Mouse (Mus musculus) heart, adult 9 months (tissue): ENCODE results near the gene Suclg2.

Experiments
- DNase-seq, 2 experiments: peaks; one replicate each; pipeline ENCODE4 v3.0.0; 2022; ENCODE audit warnings: low spot score in 2 of 2

The Suclg2 gene

DNA sequence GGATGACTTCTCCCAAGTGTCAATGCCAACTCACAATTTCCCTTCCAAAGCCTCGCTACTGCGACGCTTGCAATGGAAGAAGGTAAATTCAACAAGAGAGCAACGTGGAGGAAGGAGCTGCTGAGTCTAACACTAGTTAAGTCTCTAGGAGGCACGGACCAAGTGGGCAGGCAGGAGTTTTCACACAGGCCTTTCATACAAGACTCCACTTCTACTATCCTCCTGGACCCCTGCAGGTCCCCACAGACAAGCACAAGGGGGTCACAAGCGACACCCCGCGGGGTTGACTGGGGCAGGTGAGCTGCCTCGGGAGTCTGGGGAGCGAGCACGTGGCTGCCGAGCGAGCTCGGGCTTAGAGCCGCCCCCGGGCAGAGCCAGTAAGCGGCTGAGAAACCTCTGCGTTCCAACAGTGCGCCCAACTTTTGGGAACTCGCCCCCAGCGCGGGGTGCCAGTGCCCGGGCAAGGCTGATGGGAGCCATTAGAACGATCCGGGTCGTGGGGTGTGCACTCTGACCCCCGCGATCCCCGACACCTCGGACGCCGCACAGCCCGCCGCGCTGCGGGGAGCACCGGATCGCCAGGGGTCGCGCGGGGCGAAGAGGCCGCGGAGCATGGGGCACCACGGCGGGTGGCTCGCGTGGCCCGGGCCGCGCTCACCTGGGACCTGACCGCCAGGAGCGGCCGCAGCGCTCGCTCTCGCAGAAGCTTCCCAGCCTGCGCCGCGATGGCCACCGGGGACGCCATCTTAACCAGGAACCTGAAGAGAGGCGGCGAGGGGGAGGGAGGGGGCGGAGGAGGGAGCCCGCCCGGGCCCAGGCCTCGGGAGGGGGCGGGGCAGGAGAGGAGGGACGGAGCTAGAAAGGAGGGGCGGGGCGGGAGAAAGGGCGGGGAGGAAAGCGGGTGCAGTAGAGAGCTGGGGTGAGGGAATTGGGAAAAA is at the start of gene Suclg2:
TSS of gene Suclg2 (minus strand) at position 770 of the 938 bp plus-strand sequence.
- peak; percentile 63 to 67 for DNase-seq

DNA sequence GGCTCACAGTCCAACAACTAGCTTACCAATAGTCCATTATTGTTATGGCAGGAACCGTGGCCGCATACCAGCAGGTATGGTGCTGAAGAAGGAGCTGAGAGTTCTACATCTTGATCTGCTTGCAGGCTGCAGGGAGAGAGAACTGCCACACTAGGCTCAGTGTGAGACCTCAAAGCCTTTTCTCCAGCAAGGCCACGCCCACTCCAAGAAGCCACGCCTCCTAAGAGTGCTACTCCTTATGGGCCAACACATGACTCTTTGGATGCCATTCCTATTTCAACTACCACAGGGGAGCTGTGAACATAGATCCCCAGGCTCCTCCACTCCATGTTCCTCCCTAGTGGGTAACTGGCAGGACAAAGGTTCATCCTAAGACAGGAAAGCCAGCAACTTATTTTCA is 48.0 kb upstream of the Suclg2 start:
- DNase-seq, result no peak

DNA sequence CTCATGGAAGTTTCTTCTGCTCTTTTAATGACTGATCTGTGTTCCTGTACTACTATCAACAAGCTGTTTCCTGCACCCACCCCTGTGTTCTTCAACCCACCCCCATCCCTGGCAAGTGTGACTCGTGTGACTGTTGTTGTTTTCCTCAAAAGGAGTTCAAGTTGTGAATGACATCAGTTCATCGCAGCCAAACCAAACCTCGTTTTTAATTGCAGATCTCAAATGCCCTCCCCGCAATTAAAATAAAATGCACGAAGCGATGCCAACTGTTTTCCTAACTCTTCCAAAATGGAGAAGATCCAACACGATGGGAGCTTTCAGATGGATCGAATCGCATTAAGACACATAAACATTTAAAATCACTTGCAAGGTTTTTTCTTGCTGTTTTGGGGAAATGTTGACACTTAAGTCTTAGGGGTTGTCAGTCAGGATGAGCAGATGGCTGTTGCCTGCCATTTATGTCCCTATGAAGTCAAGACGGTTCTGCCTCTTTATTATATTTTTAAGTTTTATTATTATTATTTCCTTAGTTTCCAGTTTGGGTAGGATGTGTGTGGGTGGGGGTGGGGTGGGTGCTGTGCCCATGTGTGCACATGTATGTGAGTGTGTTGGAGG is 41.1 kb upstream of the Suclg2 start:
- no peak for DNase-seq

GRCm38 (mm10) chr6:95742378-95742777 is 23.8 kb upstream of the Suclg2 start:
- peak; percentile 19 to 65 for DNase-seq

- DNase-seq, result no peak
Observed at GRCm38 (mm10) chr6:95731570-95732367, 13.2 kb upstream of the Suclg2 start.

GRCm38 (mm10) chr6:95729399-95729798 is 10.8 kb upstream of the Suclg2 start:
- no peak for DNase-seq

DNA sequence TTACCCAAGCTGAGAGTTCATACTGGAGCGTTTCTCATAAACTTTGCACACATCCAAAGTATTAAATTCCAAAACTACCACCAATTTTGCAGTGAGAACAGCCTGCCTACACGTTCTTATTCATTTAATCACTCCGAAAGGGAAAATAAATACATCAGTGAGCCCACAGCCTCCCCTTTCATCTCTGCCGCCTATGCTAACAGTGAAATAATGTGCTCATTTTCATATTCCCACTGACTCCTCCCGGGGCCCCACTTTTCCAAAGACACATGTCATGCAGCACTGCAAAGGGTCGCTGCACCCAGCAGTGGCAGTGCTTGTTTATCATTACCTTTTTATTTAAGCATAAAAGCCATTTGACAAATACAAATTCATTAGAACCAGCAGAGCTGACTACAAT is 6.7 kb upstream of the Suclg2 start:
- DNase-seq, result no peak

DNA sequence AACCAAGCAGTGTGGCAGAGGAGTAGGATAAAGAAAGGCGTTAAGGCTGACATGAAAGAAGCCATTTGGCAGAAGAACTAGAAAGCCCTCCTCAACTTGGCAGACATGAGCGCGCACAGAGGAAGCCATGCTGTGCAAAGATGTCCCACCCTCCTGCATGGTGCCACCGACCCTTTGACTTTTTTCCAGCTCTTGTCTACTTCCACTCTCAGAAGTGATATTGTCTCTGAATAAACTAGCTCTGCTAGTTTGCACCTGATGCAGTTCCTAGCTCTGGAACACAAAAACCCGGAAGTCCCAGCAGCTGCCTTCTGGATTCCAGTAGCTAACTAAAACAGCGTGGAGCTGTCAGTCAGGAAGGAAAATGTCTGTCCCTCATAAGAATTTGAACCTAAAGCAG is 4.8 kb upstream of the Suclg2 start:
- no peak for DNase-seq

- DNase-seq, result no peak
Observed at GRCm38 (mm10) chr6:95719791-95720190, 1.2 kb upstream of the Suclg2 start.

DNA sequence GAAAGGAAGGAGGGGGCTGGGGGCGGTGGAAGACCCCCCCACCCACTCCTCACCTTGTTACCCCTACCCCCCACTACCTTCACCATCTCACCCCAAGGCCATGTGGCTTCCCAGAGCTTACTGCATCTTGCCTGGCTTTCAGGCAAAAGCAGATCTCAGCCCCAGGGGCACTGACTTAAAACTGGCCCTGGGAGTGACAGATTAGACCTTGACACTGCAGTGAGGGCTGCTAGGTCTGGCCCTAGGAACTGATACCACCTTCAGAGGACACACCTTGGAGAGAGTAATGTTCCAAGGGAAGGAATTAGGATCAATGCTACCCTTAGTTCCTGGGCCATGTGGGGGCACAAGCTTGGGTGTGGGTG is 351 bp upstream of the Suclg2 start:
- DNase-seq, result peak in 1 of 2 experiments; percentile 15

DNA sequence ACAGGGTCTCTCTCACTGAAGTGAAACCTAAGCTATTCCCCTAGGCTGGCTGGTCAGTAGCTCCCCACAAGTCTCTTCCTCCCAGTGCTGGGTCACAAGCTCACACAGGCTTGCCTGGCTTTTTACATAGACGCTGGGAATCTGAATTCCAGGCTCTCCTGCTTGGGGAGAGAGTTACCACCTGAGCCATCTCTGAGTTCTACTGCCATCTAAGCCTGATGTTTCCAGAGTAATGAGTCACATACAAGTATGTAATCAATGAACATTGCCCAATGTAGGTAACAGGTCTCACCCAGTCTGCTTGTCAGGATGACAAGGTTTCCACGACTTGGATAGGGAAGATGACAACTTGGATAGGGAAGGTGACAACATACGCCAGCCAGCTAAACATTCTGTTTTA is 1.5 kb downstream of the Suclg2 start:
- DNase-seq, result no peak

GRCm38 (mm10) chr6:95716476-95716875 is 2.1 kb downstream of the Suclg2 start:
- no peak for DNase-seq

- DNase-seq, result peak; percentile 53 to 55
Observed at GRCm38 (mm10) chr6:95713245-95713644, 5.4 kb downstream of the Suclg2 start.

GRCm38 (mm10) chr6:95712081-95712480 is 6.5 kb downstream of the Suclg2 start:
- no peak for DNase-seq

- DNase-seq, result no peak
Observed at GRCm38 (mm10) chr6:95711671-95712070, 6.9 kb downstream of the Suclg2 start.

GRCm38 (mm10) chr6:95710886-95711285 is 7.7 kb downstream of the Suclg2 start:
- no peak for DNase-seq

- no peak for DNase-seq
Observed at GRCm38 (mm10) chr6:95709531-95709930, 9.1 kb downstream of the Suclg2 start.

DNA sequence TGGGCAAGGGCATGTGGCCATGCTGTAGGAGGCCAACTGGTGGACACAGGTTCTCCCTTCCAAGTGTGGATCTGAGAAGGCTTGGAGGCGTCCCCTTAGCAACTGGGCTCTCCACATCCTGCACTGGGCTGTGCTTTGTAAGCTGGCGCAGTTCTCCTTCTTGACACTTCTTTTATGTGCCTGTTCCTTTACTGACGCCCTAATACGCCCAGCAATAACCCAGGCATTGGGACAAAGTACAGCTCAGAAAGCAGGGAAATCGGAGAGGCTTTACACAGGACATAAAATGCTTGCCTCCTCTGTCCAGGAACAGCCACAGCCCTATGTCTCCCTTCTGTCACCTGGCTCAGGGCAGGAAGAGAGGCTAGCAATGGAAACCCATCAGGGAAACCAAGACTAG is 9.5 kb downstream of the Suclg2 start:
- no peak for DNase-seq

DNA sequence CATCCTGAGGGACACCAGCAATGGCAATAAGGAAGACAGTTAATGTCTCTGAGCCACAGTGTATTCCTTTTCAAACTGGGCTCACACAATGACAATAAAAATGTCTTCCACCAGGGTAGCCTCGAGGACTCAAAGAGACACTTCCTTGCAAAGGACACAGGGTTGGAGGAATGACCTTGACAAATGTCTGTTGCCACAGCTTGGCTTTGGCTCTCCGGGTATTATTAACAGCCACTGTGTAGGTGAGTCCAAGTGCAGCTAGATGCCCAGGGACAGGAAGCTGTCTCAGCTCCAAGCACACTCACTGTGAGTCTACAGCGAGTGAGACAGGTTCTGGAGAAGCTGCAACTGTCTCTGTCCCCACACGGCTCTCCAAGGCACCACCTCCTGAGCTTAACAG is 14.0 kb downstream of the Suclg2 start:
- DNase-seq, result peak in 1 of 2 experiments; percentile 15

DNA sequence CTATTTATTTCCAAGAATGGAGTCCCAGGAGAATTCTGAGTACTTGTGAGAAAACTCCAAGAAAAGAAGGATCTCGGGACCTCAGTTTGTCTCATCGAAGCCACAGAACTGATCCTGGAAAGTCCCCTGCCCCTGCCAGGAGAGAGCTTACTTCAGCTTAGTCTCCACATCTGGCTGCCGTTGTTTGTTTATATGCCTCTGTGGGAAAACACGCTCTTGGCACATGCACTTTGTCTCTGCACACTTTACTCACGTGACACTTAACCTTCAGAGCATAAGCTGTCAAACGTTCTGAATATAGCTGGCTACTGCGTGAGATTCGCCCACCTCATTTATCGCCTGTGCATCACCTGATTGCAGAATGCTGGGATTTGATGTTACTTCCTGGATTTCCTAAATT is 16.4 kb downstream of the Suclg2 start:
- no peak for DNase-seq

- DNase-seq, result no peak
Observed at GRCm38 (mm10) chr6:95701786-95702185, 16.8 kb downstream of the Suclg2 start.

GRCm38 (mm10) chr6:95700981-95701610 is 17.5 kb downstream of the Suclg2 start:
- DNase-seq, result no peak
